In genomic region chr19:45235766-45236362, GRCm38 (mm10) we compare ENCODE assay signal across 8 mouse cellular contexts. TPM values are rescaled to one million over a fixed set of nuclear protein-coding genes. Genes with fewer than 3 reads are reported as not detected.
A peak's percentile ranks its signal among the peaks of the same experiment; 100 is the strongest.
DNase-seq lines count a peak whose midpoint lies in the region; ATAC-seq and TF ChIP-seq lines count a peak whose summit lies in the region.

Lbx1 (minus strand) TSS chr19:45235812.

- H3K9me3 ChIP-seq in ES-E14 (ENCODE audit: control insufficient read depth, insufficient read depth, low read depth, low read length), result no peaks in the 10 kb centered on the region
- H3K9me3 ChIP-seq in limb, embryonic 15.5 days, result no peaks in the 10 kb centered on the region

- H3K4me2 ChIP-seq in limb, embryonic 15.5 days, result peak within 1 kb of the TSS; percentile 57

- peaks cover 87% of the 10 kb centered on the region for H3K27me3 ChIP-seq in C2C12 (ENCODE audit: control insufficient read depth, insufficient read depth, insufficient read length)
- H3K27me3 ChIP-seq in limb, embryonic 15.5 days, result peaks cover 97% of the 10 kb centered on the region

- under 1% methylated on average over 30 of the region's 30 CpGs for WGBS in limb, embryonic 15.5 days

- H3K4me1 ChIP-seq in ES-E14 (ENCODE audit: control insufficient read depth in 2 of 2, insufficient read depth in 2 of 2, low read length in 2 of 2, poor library complexity in 1 of 2), result peaks cover 0 to 2% of the 10 kb centered on the region in 2 experiments; a peak in 1 of 4 replicates
- H3K4me1 ChIP-seq in limb, embryonic 15.5 days, result peaks cover 44% of the 10 kb centered on the region

- H3K79me3 ChIP-seq in C2C12 (ENCODE audit: low read depth), result no peaks in the 10 kb centered on the region

- intact Hi-C loops in left cerebral cortex, postnatal 10 days (cut with DNase I), result loop anchor here (5.0 to 10.0 kb wide), 2 partner anchors 491 to 1629 kb away; no protein-coding TSS in a partner anchor

- in situ Hi-C loops in ES-E14 (cut with MboI; ENCODE audit: low sequenced_read_pairs in 2 of 2, unreplicated experiment in 2 of 2), result loop anchor here (5.0 to 25.0 kb wide), 4 partner anchors 491 to 1631 kb away; partner anchors contain the start of gene Nkx2-3 (in 1 of the 2)

- H3K9ac ChIP-seq in ES-E14 (ENCODE audit: insufficient read depth, low read depth, low read length, poor library complexity, severe bottlenecking), result no peak within 1 kb of the TSS; the same call in 1 of the 2 replicates
- no peak within 1 kb of the TSS for H3K9ac ChIP-seq in limb, embryonic 15.5 days

- no peak for ATAC-seq in limb, embryonic 15.5 days (ENCODE audit: insufficient number of reproducible peaks, low FRiP score, low TSS enrichment, low read depth)
- ATAC-seq in activated CD4-positive, CD25-positive, alpha-beta regulatory T cell, adult 4 months, result no peak
- ATAC-seq in megakaryocyte-erythroid progenitor cell, adult 5-6 weeks (replicated peaks; ENCODE audit: low FRiP score, low TSS enrichment, poor library complexity, severe bottlenecking), result no peak

- H3K36me3 ChIP-seq in C2C12 (ENCODE audit: control insufficient read depth, insufficient read depth) (no peaks in the 10 kb centered on the region), ES-E14 (ENCODE audit: control insufficient read depth, insufficient read depth, low read length, poor library complexity, severe bottlenecking) (no peaks in the 10 kb centered on the region)
- no peaks in the 10 kb centered on the region for H3K36me3 ChIP-seq in limb, embryonic 15.5 days

- TF ChIP-seq CTCF in C2C12 (IDR thresholded peaks at IDR 0.05; ENCODE audit: control insufficient read depth, insufficient read depth, insufficient read length), result no peak

- H3K27ac ChIP-seq in ES-E14 (ENCODE audit: insufficient read depth, low read depth, low read length, poor library complexity, severe bottlenecking), result no peak within 1 kb of the TSS
- no peak within 1 kb of the TSS for H3K27ac ChIP-seq in limb, embryonic 15.5 days

- no peak within 1 kb of the TSS for H3K4me3 ChIP-seq in C2C12 (ENCODE audit: insufficient read depth, poor library complexity, severe bottlenecking)
- peak within 1 kb of the TSS; percentile 40 to 58 for H3K4me3 ChIP-seq in ES-E14 (ENCODE audit: insufficient read depth in 1 of 2, low read depth in 1 of 2, low read length in 2 of 2, poor library complexity in 1 of 2, severe bottlenecking in 1 of 2)
- H3K4me3 ChIP-seq in limb, embryonic 15.5 days, result peak within 1 kb of the TSS; percentile 36

- H3K79me2 ChIP-seq in C2C12 (ENCODE audit: control insufficient read depth, insufficient read depth), result no peaks in the 10 kb centered on the region

- DNase-seq in ES-E14 (ENCODE audit: low read depth, low spot score), result no peak
- peak; percentile 38 for DNase-seq in gastrocnemius, postnatal 10 days
- DNase-seq in frontal cortex, adult 2 months (ENCODE audit: extremely low spot score in 1 of 2, low spot score in 1 of 2), result no peak
- no peak for DNase-seq in left cerebral cortex, postnatal 10 days (ENCODE audit: extremely low spot score in 1 of 2, low spot score in 2 of 2)

- peak within 1 kb of the TSS; percentile 35 for H3ac ChIP-seq in C2C12 (ENCODE audit: control insufficient read depth, insufficient read length, low read depth)

TF ChIP-seq in C2C12, 6 proteins besides CTCF, POLR2A, EP300 and RAD21:
- no peak for TF ChIP-seq MYOD1 (IDR thresholded peaks at IDR 0.05; ENCODE audit: control insufficient read depth, insufficient read length, low read depth)
- TF ChIP-seq CEBPB (IDR thresholded peaks at IDR 0.05; ENCODE audit: low read depth), result no peak
- TF ChIP-seq MYOG (IDR thresholded peaks at IDR 0.05; ENCODE audit: control insufficient read depth, extremely low read depth, insufficient read length), result no peak
- TF ChIP-seq MAX (IDR thresholded peaks at IDR 0.05), result no peak
- no peak for TF ChIP-seq FOSL1 (IDR thresholded peaks at IDR 0.05; ENCODE audit: insufficient read depth, low read length, poor library complexity, severe bottlenecking)
- no peak for TF ChIP-seq USF1 (IDR thresholded peaks at IDR 0.05; ENCODE audit: low read depth)

TF ChIP-seq in ES-E14, 5 proteins besides CTCF, POLR2A, EP300 and RAD21:
- TF ChIP-seq ZNF384 (IDR thresholded peaks at IDR 0.05; ENCODE audit: low read depth, low read length) (no peak), HCFC1 (IDR thresholded peaks at IDR 0.05; ENCODE audit: borderline replicate concordance, insufficient read depth, low read length) (no peak), MAFK (IDR thresholded peaks at IDR 0.05; ENCODE audit: insufficient read depth, low read depth, low read length) (no peak), ZC3H11A (IDR thresholded peaks at IDR 0.05; ENCODE audit: borderline replicate concordance, low read depth, low read length) (no peak), CHD2 (IDR thresholded peaks at IDR 0.05; ENCODE audit: low read depth, low read length) (no peak)
TF ChIP-seq in ES-E14: peak in this region for 0.

RNA-seq across cellular contexts. Expression of gene Lbx1, which starts in this region (rescaled TPM):
- 0.02 TPM for polyA plus RNA-seq in C2C12 (2012; fragmentation: generic; extraction: Trizol)
- 0.16 and 0.22 TPM in 2 replicates for total RNA-seq in ES-E14 (2012; rRNA removed)
- 10 to 100 TPM; 35.2 to 36.1 TPM for total RNA-seq in gastrocnemius, postnatal 10 days (2021)
- 0.64 and 1.5 TPM in 2 replicates for polyA plus RNA-seq in limb, embryonic 15.5 days (2015; fragmentation: Nextera tagmentation; extraction: Ambion mirVana)
- polyA plus RNA-seq in frontal cortex, adult 2 months (2012; rRNA removed), result not detected in 2 replicates
- not detected for polyA plus RNA-seq in activated CD4-positive, CD25-positive, alpha-beta regulatory T cell, adult 4 months (2017; shearing (Covaris generic))
- not detected for total RNA-seq in left cerebral cortex, postnatal 10 days (2021)
- total RNA-seq in megakaryocyte-erythroid progenitor cell, adult 5-6 weeks (2014; fragmentation: Nextera tagmentation), result not detected in 2 replicates
- total RNA-seq in megakaryocyte-erythroid progenitor cell, adult 5-6 weeks (2017), result not detected in 2 replicates

Comparison
In these comparisons a context has a peak if more than half of its experiments do, and no peak if none do; other contexts are left out.
1. RNA of gene Lbx1 (total RNA-seq): 35.2 to 36.1 TPM in gastrocnemius, postnatal 10 days; 0.16 to 0.22 TPM in ES-E14, not detected in left cerebral cortex, postnatal 10 days and not detected in megakaryocyte-erythroid progenitor cell, adult 5-6 weeks; every median in the first group is over 10 times any median in the second.